Mouse (Mus musculus) thymus, adult 2 months (tissue): ENCODE data around the gene Klhl36.
"Not testable (repeated sequence)": the region's sequence is repeated elsewhere in the genome, so short reads cannot be mapped to it uniquely, and the experiment has no call there.

Experiments used
- CTCF ChIP-seq: fragments of 200-500 bp; IDR thresholded peaks from 2 replicates; pipeline ENCODE4 v1.5.1; 2012; ENCODE audit warnings: mild to moderate bottlenecking, control low read depth, low read length, moderate library complexity, borderline replicate concordance; ENCODE audit not compliant: control insufficient read depth, poor library complexity, insufficient read depth; ENCODE audit errors: extremely low read depth
- POLR2A ChIP-seq: fragments of 200-500 bp; IDR thresholded peaks from 2 replicates; pipeline ENCODE4 v1.6.1; 2012; ENCODE audit warnings: mild to moderate bottlenecking, low read length, control low read depth, moderate library complexity; ENCODE audit not compliant: control insufficient read depth, poor library complexity, insufficient read depth; ENCODE audit errors: extremely low read depth

GRCm38 (mm10) chr8:119845741-119846140 lies 16.3 kb upstream of the Klhl36 start:
- not testable (repeated sequence) for TF ChIP-seq CTCF, POLR2A
